Mouse (Mus musculus) heart, adult 9 months (tissue): ENCODE data around the gene Slc4a5.

Experiments
- DNase-seq, 2 experiments: peaks; one replicate each; pipeline ENCODE4 v3.0.0; 2022; ENCODE audit warnings: low spot score in 2 of 2

Slc4a5 gene

GRCm38 (mm10) chr6:83231486-83231885 lies 11.9 kb downstream of the Slc4a5 start:
- no peak for DNase-seq

- no peak for DNase-seq
These were observed 13.7 kb downstream of the Slc4a5 start for GRCm38 (mm10) chr6:83233306-83233705.

GRCm38 (mm10) chr6:83234280-83234741 lies 14.7 kb downstream of the Slc4a5 start:
- no peak for DNase-seq

GRCm38 (mm10) chr6:83237123-83237522 lies 17.5 kb downstream of the Slc4a5 start:
- no peak for DNase-seq

GRCm38 (mm10) chr6:83244422-83245061 lies 24.9 kb downstream of the Slc4a5 start:
- DNase-seq = no peak

- DNase-seq = peak; percentile 23 to 67
These were observed 25.5 kb downstream of the Slc4a5 start for GRCm38 (mm10) chr6:83245134-83245533.

GRCm38 (mm10) chr6:83245997-83246396 lies 26.4 kb downstream of the Slc4a5 start:
- no peak for DNase-seq

- no peak for DNase-seq
These were observed 27.1 kb downstream of the Slc4a5 start for GRCm38 (mm10) chr6:83246750-83247149.

- no peak for DNase-seq
These were observed 27.5 kb downstream of the Slc4a5 start for GRCm38 (mm10) chr6:83247153-83247552.

GRCm38 (mm10) chr6:83254242-83254641 lies 34.6 kb downstream of the Slc4a5 start:
- no peak for DNase-seq

GRCm38 (mm10) chr6:83264516-83264915 lies 44.9 kb downstream of the Slc4a5 start:
- DNase-seq = no peak

- no peak for DNase-seq
These were observed 45.6 kb downstream of the Slc4a5 start for GRCm38 (mm10) chr6:83265253-83265652.

- no peak for DNase-seq
These were observed 46.0 kb downstream of the Slc4a5 start for GRCm38 (mm10) chr6:83265653-83266052.

GRCm38 (mm10) chr6:83267616-83268015 lies 48.0 kb downstream of the Slc4a5 start:
- no peak for DNase-seq

GRCm38 (mm10) chr6:83268144-83269010 lies 48.7 kb downstream of the Slc4a5 start:
- DNase-seq = peak; percentile 79 to 85

- DNase-seq = peak; percentile 21 to 38
These were observed 54.1 kb downstream of the Slc4a5 start for GRCm38 (mm10) chr6:83273733-83274132.

GRCm38 (mm10) chr6:83277151-83277550 lies 57.5 kb downstream of the Slc4a5 start:
- DNase-seq = no peak

- DNase-seq = no peak
These were observed 59.3 kb downstream of the Slc4a5 start for GRCm38 (mm10) chr6:83278881-83279280.

GRCm38 (mm10) chr6:83280256-83280955 lies 60.8 kb downstream of the Slc4a5 start:
- no peak for DNase-seq

GRCm38 (mm10) chr6:83300447-83301229 lies 81.0 kb downstream of the Slc4a5 start:
- DNase-seq = no peak

- DNase-seq = no peak
These were observed 81.7 kb downstream of the Slc4a5 start for GRCm38 (mm10) chr6:83301294-83301693.
